Mouse (Mus musculus) limb, embryonic 12.5 days (tissue): ENCODE measurements around the gene Slc35d2. TPM values are rescaled to one million over a fixed set of nuclear protein-coding genes. Genes with fewer than 3 reads are reported as not detected.
A peak's percentile ranks its signal among the peaks of the same experiment; 100 is the strongest.

Experiments used
- ATAC-seq: fragments of 200-750 bp; cut with Nextera tagmentation; 2 replicates; pipeline ENCODE4 v1.8.0; 2017; ENCODE audit warnings: low read depth, moderate TSS enrichment; ENCODE audit not compliant: insufficient number of reproducible peaks, insufficient read depth, low FRiP score, low TSS enrichment
- H3K27ac ChIP-seq: fragments of 300-500 bp; sonication (generic); 2 replicates; pipeline ENCODE4 v1.5.1; 2016; ENCODE audit warnings: mild to moderate bottlenecking, moderate library complexity
- H3K27me3 ChIP-seq: fragments of 300-500 bp; sonication (generic); 2 replicates; pipeline ENCODE4 v1.6.1; 2016; ENCODE audit warnings: mild to moderate bottlenecking, moderate library complexity
- H3K36me3 ChIP-seq: fragments of 300-500 bp; sonication (generic); 2 replicates; pipeline ENCODE4 v1.6.1; 2016; ENCODE audit warnings: mild to moderate bottlenecking, moderate library complexity
- H3K4me1 ChIP-seq: fragments of 300-500 bp; sonication (generic); replicated peaks from 2 replicates; pipeline ENCODE4 v1.6.1; 2016
- H3K4me2 ChIP-seq: fragments of 300-500 bp; sonication (generic); 2 replicates; pipeline ENCODE4 v1.6.1; 2016; ENCODE audit warnings: mild to moderate bottlenecking, moderate library complexity
- H3K4me3 ChIP-seq: fragments of 300-500 bp; sonication (generic); replicated peaks from 2 replicates; pipeline ENCODE4 v1.5.1; 2016; ENCODE audit warnings: mild to moderate bottlenecking
- H3K9ac ChIP-seq: fragments of 300-500 bp; sonication (generic); replicated peaks from 2 replicates; pipeline ENCODE4 v1.6.1; 2016; ENCODE audit warnings: mild to moderate bottlenecking, moderate library complexity
- H3K9me3 ChIP-seq: fragments of 300-500 bp; sonication (generic); 2 replicates; pipeline ENCODE4 v1.6.1; 2016; ENCODE audit warnings: mild to moderate bottlenecking, moderate library complexity
- whole genome bisulfite sequencing: fragments of 180-500 bp; shearing (Covaris S2); methylation state at CpG from one replicate; pipeline ENCODE4 v1.1.7; 2016; 5-methylcytosine and 5-hydroxymethylcytosine counted together
- polyA plus RNA-seq: library from polyadenylated mRNA; unstranded; fragments of >200 nt; fragmentation: Nextera tagmentation; extraction: Ambion mirVana; gene quantifications from 2 replicates; pipeline ENCODE4 v1.2.1, GENCODE M21; 2016

Slc35d2 gene
- 4.3 and 4.5 TPM in 2 replicates for polyA plus RNA-seq

DNA sequence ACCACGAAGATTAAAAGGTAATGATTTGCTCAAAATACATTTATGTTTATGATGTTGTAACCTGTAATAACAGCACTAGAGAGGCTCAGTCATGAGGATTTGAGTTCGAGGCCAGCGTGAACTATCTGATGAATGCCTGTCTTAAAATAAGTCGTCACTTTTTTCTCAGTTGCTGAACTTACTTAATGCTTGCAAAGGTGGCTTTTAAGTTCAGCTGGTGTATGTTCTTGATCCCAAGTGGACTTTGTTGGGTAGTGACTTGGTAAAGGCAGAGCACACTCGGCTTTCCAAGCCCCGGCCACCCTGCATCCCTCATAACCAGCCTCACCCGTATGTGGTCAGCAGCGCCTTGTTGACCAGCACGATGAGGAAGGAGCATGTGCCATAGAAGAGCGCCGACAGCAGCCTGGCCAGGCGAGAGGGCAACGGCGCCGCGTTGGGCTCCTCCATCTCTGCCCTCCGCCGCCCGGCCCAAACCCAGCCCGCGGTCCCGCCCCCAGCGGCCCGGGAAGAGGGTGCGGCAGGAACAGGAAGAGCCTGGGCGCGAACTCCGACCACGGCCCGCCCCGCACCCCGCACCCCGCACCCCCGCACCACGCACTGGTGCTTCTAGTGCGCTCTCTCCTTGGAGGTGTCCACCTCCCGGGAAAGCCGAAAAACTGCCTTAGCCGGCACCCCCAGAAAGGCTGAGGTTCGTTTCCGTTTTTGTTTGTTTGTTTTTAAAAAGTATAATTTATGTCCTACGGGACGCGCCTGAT lies at the start of gene Slc35d2:
Slc35d2 (minus strand) TSS at position 511 of the 758 bp plus-strand sequence.
- Histone ChIP-seq H3K4me3 (peak within 1 kb of the TSS; percentile 62), H3K9ac (peak within 1 kb of the TSS; percentile 74), H3K27ac (peak within 1 kb of the TSS; percentile 64; the same call in 1 of the 2 replicates), H3K9me3 (no peaks in the 10 kb centered on the region), H3K4me1 (no peaks in the 10 kb centered on the region), H3K36me3 (peaks cover 12% of the 10 kb centered on the region), H3K4me2 (peak within 1 kb of the TSS; percentile 78), H3K27me3 (no peaks in the 10 kb centered on the region)
- WGBS: 7% methylated on average over 43 of the region's 44 CpGs
- ATAC-seq: peak; percentile 56; the same call in 1 of the 2 replicates

DNA sequence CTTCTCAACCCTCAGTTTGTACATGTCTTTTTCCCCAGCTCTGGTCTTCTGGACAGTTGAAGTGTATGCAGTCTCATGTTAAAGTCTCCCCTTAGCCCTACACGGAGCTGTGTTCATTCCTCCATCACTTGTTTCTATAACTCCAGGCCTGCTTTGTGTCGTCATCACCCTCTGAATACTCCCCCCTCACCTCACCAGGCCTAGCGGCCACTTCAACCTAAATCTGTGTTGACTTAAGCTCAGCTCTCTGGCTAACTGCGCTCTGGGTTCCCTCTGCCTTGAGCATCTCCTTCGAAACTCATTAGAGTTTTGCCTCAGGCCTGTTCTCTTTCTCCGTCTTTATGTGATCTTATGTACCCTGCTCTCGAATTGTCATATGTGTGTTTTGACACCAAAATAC lies 48.8 kb upstream of the Slc35d2 start:
- H3K4me3 ChIP-seq: no peak overlapping the region
- H3K36me3 ChIP-seq: peaks cover 70% of the 10 kb centered on the region
- WGBS: 79% methylated on average over 7 of the region's 7 CpGs
- ATAC-seq: no peak
- no peak overlapping the region for H3K27ac ChIP-seq
- no peaks in the 10 kb centered on the region for H3K4me1 ChIP-seq
- H3K27me3 ChIP-seq: no peaks in the 10 kb centered on the region
- no peak overlapping the region for H3K4me2 ChIP-seq
- peaks cover under 1% of the 10 kb centered on the region; the same call in 1 of the 2 replicates for H3K9me3 ChIP-seq
- H3K9ac ChIP-seq: no peak overlapping the region

DNA sequence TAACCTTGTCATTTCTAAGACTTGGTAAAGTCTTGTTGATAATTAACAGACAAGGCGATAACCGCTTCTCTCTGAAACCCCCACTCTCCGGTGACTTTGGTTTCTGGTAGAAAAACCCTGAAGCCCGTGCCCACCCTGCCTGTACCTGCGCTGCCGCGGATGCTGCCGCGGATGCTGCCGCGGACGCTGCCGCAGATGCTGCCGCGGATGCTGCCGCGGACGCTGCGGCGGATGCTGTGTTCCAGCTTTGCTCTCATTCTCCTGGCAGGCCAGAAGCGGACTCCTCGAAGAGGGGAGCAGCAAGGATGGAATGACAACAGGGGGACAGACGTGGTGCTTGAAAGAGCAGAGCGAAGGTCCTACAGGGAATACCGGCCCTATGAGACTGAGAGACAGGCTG lies 40.6 kb upstream of the Slc35d2 start:
- no peak overlapping the region for H3K9ac ChIP-seq
- H3K27me3 ChIP-seq: no peaks in the 10 kb centered on the region
- ATAC-seq: no peak
- WGBS: 99% methylated on average over 25 of the region's 25 CpGs
- H3K9me3 ChIP-seq: peaks cover 69% of the 10 kb centered on the region
- H3K36me3 ChIP-seq: peaks cover 83% of the 10 kb centered on the region
- H3K4me1 ChIP-seq: no peaks in the 10 kb centered on the region
- no peak overlapping the region for H3K27ac ChIP-seq
- H3K4me3 ChIP-seq: no peak overlapping the region
- H3K4me2 ChIP-seq: no peak overlapping the region

DNA sequence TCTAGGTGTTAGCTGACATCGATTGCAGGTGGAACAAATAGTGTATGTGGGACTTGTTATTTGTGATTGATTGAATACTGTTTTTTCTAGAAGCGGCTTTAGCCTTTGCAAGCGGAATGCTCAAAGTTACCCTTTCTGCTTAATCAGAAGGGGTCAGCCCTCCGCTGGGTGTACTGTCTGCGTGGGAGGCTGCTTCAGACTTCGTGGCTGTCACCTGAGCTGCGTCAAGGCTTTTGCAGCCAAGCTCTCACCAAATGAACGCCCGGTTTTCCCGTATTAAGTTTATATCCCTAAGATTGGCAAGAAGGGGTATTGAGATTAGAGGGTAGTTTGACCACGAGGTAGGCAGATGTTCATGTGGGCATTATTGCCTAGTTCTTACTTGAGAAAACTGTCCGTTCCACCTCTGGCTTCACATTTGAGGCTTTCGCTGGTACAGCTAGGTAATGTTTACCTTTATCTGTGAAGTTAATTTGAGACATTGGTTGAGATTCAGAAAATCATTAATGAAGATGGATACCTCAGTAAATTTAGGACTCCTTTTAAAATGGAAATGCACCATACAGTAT lies 34.1 kb upstream of the Slc35d2 start:
- Histone ChIP-seq H3K4me2 (peak overlapping the region; percentile 79), H3K9ac (peak overlapping the region; percentile 87; the same call in 1 of the 2 replicates), H3K9me3 (peaks cover 21% of the 10 kb centered on the region), H3K36me3 (peaks cover 19% of the 10 kb centered on the region), H3K27ac (no peak overlapping the region), H3K27me3 (peaks cover 14% of the 10 kb centered on the region; the same call in 1 of the 2 replicates), H3K4me1 (peaks cover 16% of the 10 kb centered on the region), H3K4me3 (peak overlapping the region; percentile 85)
- WGBS: 30% methylated on average over 13 of the region's 13 CpGs
- no peak for ATAC-seq

DNA sequence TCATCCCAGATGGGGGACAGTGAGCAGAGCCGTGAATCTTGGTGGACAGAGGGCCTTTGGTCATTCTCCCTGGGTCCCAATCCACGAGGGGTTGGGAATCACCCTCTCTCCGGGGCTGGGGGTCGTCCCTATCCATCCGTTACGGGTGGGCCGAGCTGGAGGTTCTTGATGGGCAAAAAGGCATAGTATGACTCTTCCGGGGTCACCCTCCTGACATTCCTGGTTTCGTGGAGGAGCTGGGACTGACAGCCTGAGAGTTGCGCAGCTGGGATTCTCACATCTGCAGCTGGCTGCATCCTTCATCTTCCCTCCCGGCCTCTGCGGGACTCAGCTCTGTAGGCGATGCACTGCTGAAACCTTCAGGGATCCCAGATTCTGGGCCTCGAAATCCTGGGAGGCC lies 33.5 kb upstream of the Slc35d2 start:
- Histone ChIP-seq H3K27me3 (peaks cover 14% of the 10 kb centered on the region; the same call in 1 of the 2 replicates), H3K4me2 (peak overlapping the region; percentile 79), H3K4me1 (peaks cover 16% of the 10 kb centered on the region), H3K27ac (no peak overlapping the region), H3K9me3 (peaks cover 18% of the 10 kb centered on the region), H3K36me3 (peaks cover 16% of the 10 kb centered on the region), H3K4me3 (peak overlapping the region; percentile 85), H3K9ac (peak overlapping the region; percentile 87)
- no peak for ATAC-seq
- 1% methylated on average over 14 of the region's 14 CpGs for WGBS

DNA sequence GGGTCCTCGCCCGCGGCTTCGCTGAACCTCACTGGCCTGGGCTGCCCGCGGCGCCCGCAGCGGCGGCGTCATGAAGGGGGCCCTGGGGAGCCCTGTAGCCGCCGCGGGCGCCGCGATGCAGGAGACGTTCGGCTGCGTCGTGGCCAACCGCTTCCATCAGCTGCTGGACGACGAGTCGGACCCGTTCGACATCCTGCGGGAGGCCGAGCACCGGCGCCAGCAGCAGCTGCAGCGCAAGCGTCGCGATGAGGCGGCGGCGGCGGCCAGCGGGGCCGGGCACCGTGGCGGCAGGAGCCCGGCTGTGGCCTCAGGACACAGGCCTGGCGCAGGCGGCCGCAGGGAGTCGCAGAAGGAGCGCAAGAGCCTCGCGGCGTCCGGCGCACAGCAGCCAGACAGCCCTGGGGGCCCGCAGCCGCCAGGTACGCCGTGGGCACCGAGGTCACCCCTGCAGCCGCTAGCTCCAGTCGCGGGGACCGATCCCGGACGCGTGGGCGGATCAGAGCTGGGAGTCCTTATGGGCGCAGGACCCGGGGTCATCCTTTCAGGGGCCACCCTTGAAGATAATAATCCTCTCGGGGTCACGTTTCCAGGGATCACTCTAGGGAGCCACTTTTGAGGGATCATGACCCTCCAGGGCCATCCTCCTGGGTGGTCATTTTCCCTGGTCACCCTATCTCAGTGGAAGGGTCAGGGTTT lies 32.9 kb upstream of the Slc35d2 start:
- peak overlapping the region; percentile 79 for H3K4me2 ChIP-seq
- WGBS: under 1% methylated on average over 71 of the region's 71 CpGs
- peak overlapping the region; percentile 87 for H3K9ac ChIP-seq
- H3K4me1 ChIP-seq: peaks cover 16% of the 10 kb centered on the region
- ATAC-seq: peak; percentile 52
- peaks cover 12% of the 10 kb centered on the region for H3K9me3 ChIP-seq
- peak overlapping the region; percentile 85 for H3K4me3 ChIP-seq
- H3K36me3 ChIP-seq: peaks cover 12% of the 10 kb centered on the region
- H3K27me3 ChIP-seq: peaks cover 14% of the 10 kb centered on the region; the same call in 1 of the 2 replicates
- H3K27ac ChIP-seq: peak overlapping the region; percentile 83

DNA sequence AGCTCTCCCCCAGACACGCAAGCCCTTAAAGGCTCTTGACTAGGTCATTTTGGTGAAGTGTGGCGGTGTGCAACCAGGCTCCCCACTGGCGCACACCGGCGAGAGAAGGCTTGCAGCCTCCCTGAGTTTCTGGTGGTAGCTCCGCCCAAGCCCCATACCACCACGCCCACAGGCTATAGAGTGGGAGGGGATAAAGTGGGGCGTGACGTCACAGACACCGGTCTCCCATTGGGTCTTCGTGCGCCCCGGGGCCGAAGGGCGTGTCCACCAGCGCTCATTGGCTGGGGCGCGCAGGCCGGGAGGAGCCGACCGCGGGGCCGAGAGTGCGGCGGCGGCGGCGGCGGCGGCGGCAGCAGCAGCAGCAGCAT lies 32.4 kb upstream of the Slc35d2 start, which contains the start of gene Habp4:
Habp4 (plus strand) TSS at position 277 of the 368 bp plus-strand sequence.
- Histone ChIP-seq H3K36me3 (peaks cover 6% of the 10 kb centered on the region), H3K4me1 (peaks cover 16% of the 10 kb centered on the region), H3K9ac (peak within 1 kb of the TSS; percentile 87), H3K27ac (peak within 1 kb of the TSS; percentile 83), H3K27me3 (peaks cover 14% of the 10 kb centered on the region; the same call in 1 of the 2 replicates), H3K4me3 (peak within 1 kb of the TSS; percentile 85), H3K9me3 (peaks cover 7% of the 10 kb centered on the region), H3K4me2 (peak within 1 kb of the TSS; percentile 79)
- under 1% methylated on average over 31 of the region's 31 CpGs for WGBS
- ATAC-seq: peak; percentile 98

DNA sequence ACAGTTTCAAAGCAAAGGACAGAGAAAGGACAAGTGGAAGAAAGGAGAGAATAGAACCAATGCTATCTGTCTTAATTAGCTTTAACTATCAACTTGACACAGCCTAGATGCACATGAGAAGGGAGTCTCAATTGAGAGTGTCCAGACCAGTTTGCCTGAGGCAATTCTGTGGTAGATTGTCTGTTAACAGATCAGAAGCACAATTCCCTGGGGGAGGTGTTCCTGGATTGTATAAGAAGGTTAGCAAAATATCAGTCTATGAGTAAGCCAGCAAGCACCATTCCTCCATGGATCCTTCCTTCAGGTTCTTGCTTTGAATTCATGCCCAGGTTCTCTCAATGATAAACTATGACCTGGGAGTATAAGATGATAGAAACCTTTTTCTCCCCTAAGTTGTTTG lies 27.8 kb upstream of the Slc35d2 start:
- H3K9me3 ChIP-seq: no peaks in the 10 kb centered on the region
- ATAC-seq: no peak
- H3K4me2 ChIP-seq: no peak overlapping the region
- H3K4me3 ChIP-seq: no peak overlapping the region
- no peak overlapping the region for H3K9ac ChIP-seq
- no peak overlapping the region for H3K27ac ChIP-seq
- H3K4me1 ChIP-seq: peaks cover 12% of the 10 kb centered on the region
- H3K27me3 ChIP-seq: 0 out of 2 replicates have a peak, but pooled peaks cover 7% of the 10 kb centered on the region
- H3K36me3 ChIP-seq: no peaks in the 10 kb centered on the region

DNA sequence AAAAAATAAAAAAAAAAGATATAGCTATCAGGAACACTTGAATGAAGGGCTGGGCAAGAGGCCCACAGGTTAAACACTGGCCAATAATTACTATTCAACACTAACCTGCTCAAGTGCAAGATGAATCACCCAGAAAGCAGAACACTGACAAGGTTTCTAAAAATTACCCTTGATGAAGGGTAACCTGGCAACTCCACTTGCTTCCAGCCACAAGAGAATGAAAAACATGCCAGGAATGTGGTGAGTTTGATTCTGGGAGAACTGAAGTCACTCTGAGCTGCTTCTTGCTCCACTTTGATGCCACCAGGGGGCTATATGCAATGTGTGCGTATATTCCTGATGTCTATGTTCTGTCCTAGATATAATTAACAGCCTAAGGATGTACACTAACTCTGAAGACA lies 26.0 kb upstream of the Slc35d2 start:
- H3K9ac ChIP-seq: no peak overlapping the region
- H3K4me1 ChIP-seq: peaks cover 23% of the 10 kb centered on the region
- no peaks in the 10 kb centered on the region for H3K36me3 ChIP-seq
- no peak for ATAC-seq
- H3K27me3 ChIP-seq: 0 out of 2 replicates have a peak, but pooled peaks cover 4% of the 10 kb centered on the region
- no peak overlapping the region for H3K4me3 ChIP-seq
- no peaks in the 10 kb centered on the region for H3K9me3 ChIP-seq
- no peak overlapping the region for H3K4me2 ChIP-seq
- H3K27ac ChIP-seq: no peak overlapping the region
- WGBS: 20% methylated on average over 1 of the region's 1 CpGs

DNA sequence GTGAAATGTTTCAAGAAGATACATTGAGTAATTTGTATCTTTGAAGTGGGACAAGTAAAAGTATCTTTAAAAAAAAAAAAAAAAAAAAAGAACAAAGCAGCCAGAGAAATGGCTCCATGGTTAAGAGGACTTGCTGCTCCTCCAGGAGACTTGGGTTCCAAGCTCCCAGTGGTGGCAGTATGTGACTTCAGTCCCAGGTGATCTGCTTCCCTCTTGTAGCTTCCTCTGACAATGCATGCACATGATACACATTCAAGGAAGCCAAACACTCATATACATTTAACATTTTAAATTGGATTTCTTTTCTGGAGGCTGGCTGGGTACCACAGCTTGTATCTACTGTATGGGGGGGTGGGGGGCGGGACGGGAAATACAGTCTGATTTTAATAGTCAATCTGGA lies 25.5 kb upstream of the Slc35d2 start:
- ATAC-seq: no peak
- peaks cover 27% of the 10 kb centered on the region for H3K4me1 ChIP-seq
- H3K36me3 ChIP-seq: no peaks in the 10 kb centered on the region
- H3K27ac ChIP-seq: no peak overlapping the region
- H3K9ac ChIP-seq: no peak overlapping the region
- H3K4me2 ChIP-seq: no peak overlapping the region
- no peaks in the 10 kb centered on the region for H3K27me3 ChIP-seq
- H3K9me3 ChIP-seq: no peaks in the 10 kb centered on the region
- WGBS: 54% methylated on average over 2 of the region's 2 CpGs
- H3K4me3 ChIP-seq: no peak overlapping the region

DNA sequence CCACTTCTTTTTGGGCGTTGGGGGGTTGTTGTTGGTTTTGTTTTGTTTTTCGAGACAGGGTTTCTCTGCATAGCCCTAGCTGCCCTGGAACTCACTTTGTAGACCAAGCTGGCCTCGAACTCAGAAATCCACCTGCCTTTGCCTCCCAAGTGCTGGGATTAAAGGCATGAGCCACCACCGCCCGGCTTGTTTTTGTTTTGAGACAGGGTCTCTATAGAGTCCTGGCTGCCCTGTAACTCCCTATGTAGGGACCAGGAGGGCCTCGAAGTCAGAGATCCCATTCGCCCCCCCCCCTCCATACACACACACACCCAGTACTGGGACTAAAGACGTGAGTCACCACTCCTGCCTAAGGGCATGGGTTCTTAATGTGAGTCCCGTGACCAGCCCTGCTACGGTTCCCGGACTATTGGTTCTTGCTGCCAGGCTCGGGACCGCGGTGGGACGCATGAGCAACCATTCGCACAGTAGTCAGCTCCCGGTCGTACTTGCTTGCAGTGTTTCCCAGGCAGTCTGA lies 24.6 kb upstream of the Slc35d2 start:
- H3K27me3 ChIP-seq: no peaks in the 10 kb centered on the region
- peaks cover 27% of the 10 kb centered on the region for H3K4me1 ChIP-seq
- WGBS: 3% methylated on average over 18 of the region's 18 CpGs
- peak; percentile 38; the same call in 1 of the 2 replicates for ATAC-seq
- H3K9me3 ChIP-seq: no peaks in the 10 kb centered on the region
- peak overlapping the region; percentile 44 for H3K9ac ChIP-seq
- peak overlapping the region; percentile 62 for H3K27ac ChIP-seq
- H3K4me3 ChIP-seq: peak overlapping the region; percentile 81
- H3K36me3 ChIP-seq: no peaks in the 10 kb centered on the region
- H3K4me2 ChIP-seq: peak overlapping the region; percentile 86
